Mouse (Mus musculus): ENCODE results near the gene Tas2r143.

The Tas2r143 gene

GRCm38 (mm10) chr6:42399938-42400337, at the start of gene Tas2r143:
Gene Tas2r143 (plus strand): TSS chr6:42400238.
- no peak for DNase-seq

GRCm38 (mm10) chr6:42350968-42351775, 48.9 kb upstream of the Tas2r143 start:
- DNase-seq: no peak

DNA sequence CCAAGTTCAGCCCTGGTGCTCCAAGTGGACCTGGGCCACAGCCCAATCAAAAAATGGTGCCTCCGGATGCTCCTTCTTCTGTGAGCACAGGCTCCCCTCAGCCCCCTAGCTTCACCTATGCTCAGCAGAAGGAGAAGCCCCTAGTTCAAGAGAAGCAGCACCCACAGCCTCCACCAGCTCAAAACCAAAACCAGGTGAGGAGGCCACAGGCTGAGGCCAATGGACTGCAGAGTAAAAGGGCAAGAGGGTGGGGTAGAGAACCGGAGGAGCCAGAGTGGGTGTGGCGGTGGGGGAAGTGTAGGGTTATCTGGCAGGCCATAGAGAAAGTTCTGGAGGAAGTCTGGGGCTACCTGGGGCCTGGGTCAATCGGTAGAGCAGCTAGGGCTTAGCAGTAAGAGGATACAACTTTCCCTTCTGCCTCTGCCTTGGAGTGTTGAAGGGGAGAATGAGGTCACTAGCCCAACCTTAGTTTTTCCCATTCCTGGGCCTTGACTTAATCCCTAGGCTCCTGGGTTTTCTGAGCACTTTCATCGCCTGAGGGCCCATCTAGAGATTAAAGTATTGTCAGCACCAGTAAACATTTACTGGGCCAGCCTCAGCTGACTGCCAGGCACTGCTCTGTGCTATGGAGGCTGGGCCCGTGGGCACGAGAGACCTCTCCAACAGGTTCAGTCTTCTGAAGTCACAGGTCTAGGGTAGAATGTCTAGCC, 48.1 kb upstream of the Tas2r143 start:
- DNase-seq: peak; percentile 60 to 65

GRCm38 (mm10) chr6:42352486-42352846, 47.6 kb upstream of the Tas2r143 start:
- DNase-seq: no peak

- DNase-seq: peak in 1 of 2 experiments; percentile 61
These were observed 46.9 kb upstream of the Tas2r143 start for GRCm38 (mm10) chr6:42353180-42353579.

- no peak for DNase-seq
These were observed 45.7 kb upstream of the Tas2r143 start for GRCm38 (mm10) chr6:42354076-42355019.

DNA sequence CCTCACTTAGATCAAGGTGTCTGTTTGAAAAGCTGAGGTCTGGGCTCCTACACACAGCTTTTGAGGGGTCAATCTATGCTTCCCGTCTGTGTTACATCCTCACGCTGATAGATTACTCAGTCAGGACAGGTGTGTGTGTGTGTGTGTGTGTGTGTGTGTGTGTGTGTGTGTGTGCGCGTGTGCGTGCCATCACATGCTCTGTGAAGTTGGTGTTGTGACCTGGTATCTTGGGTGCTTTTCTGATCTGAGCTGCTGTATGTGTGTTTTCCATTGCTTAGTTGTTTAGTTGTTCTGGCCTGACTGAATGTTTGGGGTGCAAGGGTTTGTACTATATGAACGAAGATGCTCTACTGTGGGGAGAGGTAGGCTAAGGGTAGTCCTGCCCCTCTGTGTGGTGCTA, 44.7 kb upstream of the Tas2r143 start:
- DNase-seq: no peak

DNA sequence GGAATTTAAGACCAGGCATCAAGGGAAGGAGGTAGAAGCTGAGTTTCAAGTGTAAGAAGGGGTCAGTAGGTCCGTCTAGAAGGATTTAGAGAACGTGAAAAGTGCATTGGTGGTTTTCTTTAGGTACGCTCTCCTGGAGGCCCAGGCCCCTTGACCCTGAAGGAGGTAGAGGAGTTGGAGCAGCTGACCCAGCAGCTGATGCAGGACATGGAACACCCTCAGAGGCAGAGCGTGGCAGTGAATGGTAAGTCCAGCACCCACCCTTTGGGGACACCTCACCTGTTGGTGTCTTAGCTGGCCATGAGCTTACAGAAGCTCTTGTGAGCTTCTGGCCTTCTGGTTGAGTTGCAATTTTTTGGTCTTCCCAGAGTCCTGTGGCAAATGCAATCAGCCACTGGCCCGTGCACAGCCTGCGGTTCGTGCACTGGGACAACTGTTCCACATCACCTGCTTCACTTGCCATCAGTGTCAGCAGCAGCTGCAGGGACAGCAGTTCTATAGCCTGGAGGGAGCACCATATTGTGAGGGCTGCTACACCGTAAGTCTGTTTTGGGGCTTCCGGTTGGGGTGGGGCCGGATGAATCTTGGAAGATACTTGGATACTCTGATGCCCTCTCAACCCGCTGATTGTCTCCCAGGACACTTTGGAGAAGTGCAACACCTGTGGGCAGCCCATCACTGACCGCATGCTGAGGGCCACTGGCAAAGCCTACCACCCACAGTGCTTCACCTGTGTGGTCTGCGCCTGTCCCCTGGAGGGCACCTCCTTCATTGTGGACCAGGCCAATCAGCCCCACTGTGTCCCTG, 44.0 kb upstream of the Tas2r143 start:
- no peak for DNase-seq

GRCm38 (mm10) chr6:42356913-42357312, 43.1 kb upstream of the Tas2r143 start:
- no peak for DNase-seq

- DNase-seq: no peak
These were observed 42.1 kb upstream of the Tas2r143 start for GRCm38 (mm10) chr6:42357901-42358300.

DNA sequence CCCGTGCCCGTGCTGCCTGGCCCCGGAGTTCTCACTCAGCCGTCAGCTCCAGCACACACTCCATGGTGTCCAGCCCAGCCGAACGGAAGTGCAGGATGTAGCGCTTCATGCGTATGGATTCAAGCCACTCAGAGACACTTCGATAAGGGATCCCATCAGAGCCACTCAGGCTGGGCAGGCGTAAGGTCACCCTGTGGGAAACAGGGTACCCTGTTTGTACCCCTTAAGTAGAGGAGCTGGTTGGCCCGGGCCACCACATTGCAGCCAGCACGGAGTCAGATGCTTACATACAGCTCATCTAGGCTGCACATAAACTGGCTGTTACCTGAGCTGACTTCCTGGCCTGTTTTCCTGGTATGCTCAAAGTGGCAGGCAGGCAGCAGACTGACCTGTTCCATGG, 41.1 kb upstream of the Tas2r143 start:
- no peak for DNase-seq

DNA sequence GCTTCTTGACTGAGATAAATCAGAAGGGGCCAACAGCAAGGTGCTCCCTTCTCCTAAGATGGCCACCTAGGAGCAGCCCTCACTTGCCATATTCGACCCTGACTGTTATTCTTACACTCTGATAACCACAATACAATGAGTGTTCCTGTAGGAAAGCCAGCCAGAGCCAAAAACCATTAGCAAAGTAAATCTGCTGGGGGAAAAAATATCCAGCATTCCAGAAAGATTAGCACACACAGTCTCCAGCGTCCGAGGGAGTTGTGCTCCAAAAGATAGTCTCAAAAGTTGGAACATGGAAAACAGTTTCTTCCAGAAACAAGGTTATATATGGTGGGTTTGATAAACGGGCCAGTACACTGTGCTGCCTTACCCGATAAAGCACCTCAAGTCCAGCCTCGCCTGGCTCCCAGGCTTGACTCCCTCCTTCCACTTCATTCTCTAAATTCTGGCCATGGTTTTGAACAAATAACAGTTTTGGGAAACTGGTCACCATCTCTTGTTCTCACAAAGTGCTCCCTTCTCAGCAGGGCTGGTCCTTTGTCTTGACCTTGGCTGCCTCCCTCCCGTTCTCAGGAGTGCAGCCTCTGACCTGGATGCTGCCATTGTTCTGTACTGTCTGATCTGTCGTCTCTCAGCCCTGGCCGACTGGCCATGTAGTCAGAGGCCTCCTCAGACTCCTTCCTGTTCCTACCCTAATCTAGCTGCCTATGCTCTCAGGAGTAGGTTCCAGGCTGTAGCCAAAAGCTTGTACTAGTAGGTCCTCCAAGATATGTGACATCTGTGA, 40.5 kb upstream of the Tas2r143 start:
- DNase-seq: no peak

- no peak for DNase-seq
These were observed 39.7 kb upstream of the Tas2r143 start for GRCm38 (mm10) chr6:42360231-42360840.

DNA sequence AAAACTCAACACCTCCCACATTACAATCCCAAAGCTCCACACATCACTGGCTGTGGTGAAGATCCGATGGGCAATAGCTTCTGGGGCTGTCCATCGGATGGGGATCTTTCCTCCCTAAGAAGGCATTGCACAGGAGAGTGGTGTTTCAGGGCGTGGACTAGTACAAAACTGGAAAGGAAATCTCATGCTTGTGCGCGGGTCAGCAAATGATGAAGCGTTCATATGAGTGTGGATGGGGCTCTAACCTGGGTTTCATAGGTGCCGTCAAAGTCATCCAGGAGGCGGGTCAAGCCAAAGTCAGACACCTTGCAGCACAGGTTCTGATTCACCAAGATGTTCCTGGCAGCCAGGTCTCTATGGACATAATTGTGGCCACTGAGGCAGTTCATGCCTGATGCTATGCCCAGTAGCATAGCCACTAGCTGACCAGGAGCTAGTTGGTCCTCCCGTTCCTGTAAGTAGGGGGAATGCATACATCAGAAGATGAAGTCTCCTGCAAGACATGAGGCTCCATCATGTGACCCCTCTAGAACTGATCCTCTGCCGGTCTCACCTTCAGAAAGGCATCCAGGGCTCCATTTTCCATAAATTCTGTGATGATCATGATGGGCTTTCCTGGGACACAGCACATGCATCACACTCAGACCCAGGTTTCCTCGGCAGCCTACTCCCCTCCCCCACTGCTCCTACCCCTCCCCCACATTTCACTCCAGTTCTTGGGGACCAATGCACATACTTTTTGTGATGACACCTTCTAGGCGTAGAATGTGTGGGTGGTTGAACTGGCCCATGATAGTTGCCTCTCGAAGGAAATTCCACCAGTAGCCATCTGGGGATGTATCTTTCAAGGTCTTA, 38.8 kb upstream of the Tas2r143 start:
- no peak for DNase-seq

GRCm38 (mm10) chr6:42362074-42362473, 38.0 kb upstream of the Tas2r143 start:
- no peak for DNase-seq

DNA sequence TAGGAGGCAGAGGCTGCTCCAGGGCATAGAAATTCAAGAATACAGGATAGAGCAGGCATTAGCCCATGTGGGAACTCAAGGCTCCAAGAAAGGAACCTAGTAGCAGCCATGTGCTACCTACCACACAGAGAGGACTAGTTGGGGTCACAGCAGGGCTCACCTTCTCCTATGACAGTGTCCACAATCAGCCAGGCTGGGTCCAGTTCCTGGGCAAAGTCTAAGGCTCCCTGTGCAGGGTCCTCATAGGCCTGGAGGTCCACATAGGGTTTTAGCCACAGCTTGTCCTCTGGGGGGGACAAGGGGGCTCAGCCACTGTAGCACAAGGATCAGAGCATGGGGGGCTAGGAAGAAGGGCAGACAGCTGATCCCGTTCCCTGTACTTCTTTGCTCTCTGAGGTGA, 37.5 kb upstream of the Tas2r143 start:
- no peak for DNase-seq

- no peak for DNase-seq
These were observed 37.1 kb upstream of the Tas2r143 start for GRCm38 (mm10) chr6:42362974-42363373.

- DNase-seq: no peak
These were observed 36.0 kb upstream of the Tas2r143 start for GRCm38 (mm10) chr6:42364066-42364465.

DNA sequence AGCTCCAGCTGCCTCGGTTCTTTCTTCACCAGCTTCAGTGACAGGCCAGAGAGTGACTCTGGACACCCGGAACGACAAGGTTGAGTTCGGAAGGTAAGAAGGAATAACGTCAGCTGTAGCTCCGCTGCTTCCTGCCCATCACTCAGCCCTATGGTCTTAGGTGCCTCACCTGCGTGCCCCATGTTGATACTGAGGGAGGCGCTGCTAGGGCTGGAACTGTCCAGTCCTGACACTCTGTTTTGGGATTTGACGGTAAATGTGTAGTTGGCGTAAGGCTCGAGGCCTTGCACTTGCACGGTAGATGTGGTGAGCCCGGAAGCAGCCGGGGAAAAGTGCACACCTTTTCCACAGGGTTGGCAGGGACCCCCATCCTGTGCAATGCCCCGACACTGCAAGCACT, 35.4 kb upstream of the Tas2r143 start:
- no peak for DNase-seq

DNA sequence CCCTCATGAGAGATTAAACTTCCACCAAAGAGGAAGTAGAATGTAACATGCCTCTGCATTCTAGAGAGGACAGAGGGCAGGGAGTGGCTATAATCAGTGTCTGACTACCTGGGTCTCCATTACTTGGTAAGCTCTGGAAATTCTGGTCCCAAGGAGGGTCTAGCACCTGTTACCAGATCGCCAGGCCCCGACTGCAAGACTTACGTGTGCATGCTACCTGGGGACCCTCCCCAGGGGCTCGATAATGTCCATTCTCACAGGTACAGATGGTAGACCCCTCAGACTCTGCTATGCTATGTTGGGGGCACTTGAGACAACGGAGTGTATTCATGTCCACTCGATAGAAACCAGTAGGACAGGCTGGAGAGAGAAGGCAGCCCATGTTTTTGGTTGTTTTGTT, 34.8 kb upstream of the Tas2r143 start:
- DNase-seq: no peak

Measured in lung, adult 18-20 months (tissue).